Comparison of ENCODE assay signal across 26 mouse cellular contexts in the genomic region with DNA sequence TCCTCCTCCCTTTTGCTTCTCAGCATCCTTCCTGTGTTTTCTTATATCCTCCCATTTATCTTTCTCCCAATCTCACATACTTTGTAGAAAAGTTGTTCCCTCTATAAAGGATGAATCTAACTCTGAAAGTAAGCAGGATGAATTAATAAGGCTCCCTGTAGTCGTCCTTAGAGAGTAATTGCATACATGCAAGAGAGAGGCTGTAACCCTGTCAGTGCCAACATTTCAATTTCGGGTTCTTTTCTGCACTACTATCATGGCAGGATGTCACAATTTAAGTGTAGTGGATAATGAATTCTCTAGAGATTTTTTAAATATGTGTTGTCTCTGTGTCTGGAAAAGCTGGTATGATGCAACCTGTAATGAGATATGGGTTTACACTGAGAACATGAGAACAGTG. TPM values are rescaled to one million over a fixed set of nuclear protein-coding genes. Genes with fewer than 3 reads are reported as not detected.
"Had no signal": no experiment of that assay in that cellular context is flagged by ENCODE, and none has a peak within 500 bp of the region (broad histone marks: within the 10 kb centered on the region; RNA-seq: fewer than 3 reads in every experiment).

A gene (minus strand): TSS at position 101 of the 400 bp plus-strand sequence.

- ATAC-seq: forebrain, embryonic 13.5 days; forebrain, embryonic 14.5 days; forebrain, embryonic 15.5 days; forebrain, embryonic 16.5 days; forebrain, postnatal 0 days had no signal

- DNase-seq: cerebellum, adult 9-10 months; cerebellum, adult 9-11 months; cerebellum, postnatal 10 days; cerebellum, postnatal 14 days; cerebellum, postnatal 25 days; cerebellum, postnatal 36 days; embryo, embryonic 11 days; forebrain, postnatal 0 days; gastrocnemius, adult 2 months; gastrocnemius, postnatal 10 days; gastrocnemius, postnatal 14 days; gastrocnemius, postnatal 25 days; gastrocnemius, postnatal 36 days; heart, adult 11 months; heart, adult 18-20 months; heart, adult 2 months had no signal

RNA-seq across cellular contexts. Expression of the gene that starts here (rescaled TPM):
- total RNA-seq: common myeloid progenitor, adult 5-6 weeks; forebrain, postnatal 0 days; gastrocnemius, adult 18-20 months; gastrocnemius, adult 2 months; gastrocnemius, adult 8-10 months; gastrocnemius, postnatal 10 days; gastrocnemius, postnatal 14 days; gastrocnemius, postnatal 25 days; gastrocnemius, postnatal 36 days; gastrocnemius, postnatal 4 days; granulocyte monocyte progenitor cell, adult 5-6 weeks; heart, adult 18-20 months; heart, adult 2 months; heart, adult 8-10 months had no signal
